Mouse (Mus musculus): ENCODE measurements around the gene Gm4498.
"Not testable (repeated sequence)": the region's sequence is repeated elsewhere in the genome, so short reads cannot be mapped to it uniquely, and the experiment has no call there.

Gene Gm4498

DNA sequence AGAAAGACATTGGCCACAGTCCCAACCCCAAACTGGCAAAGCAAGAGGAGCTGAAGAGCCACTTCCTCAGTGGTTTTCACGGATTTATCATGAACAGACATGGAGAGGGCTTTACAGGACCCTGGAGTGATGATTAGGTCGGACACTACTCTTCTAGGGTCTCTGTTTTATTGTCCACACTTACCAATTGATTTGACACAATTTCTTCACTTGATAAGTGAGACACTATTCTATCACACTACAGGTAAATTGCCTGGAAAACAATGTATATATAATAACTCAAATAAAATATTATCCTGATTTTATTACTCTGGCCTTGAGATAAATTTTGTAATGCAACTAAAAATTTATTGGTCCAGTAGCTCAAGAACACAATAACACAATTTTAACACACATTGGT, at the start of gene Gm4498:
TSS of gene Gm4498 (minus strand) at position 101 of the 400 bp plus-strand sequence.
- not testable (repeated sequence) for DNase-seq (ENCODE audit: low read depth)

DNA sequence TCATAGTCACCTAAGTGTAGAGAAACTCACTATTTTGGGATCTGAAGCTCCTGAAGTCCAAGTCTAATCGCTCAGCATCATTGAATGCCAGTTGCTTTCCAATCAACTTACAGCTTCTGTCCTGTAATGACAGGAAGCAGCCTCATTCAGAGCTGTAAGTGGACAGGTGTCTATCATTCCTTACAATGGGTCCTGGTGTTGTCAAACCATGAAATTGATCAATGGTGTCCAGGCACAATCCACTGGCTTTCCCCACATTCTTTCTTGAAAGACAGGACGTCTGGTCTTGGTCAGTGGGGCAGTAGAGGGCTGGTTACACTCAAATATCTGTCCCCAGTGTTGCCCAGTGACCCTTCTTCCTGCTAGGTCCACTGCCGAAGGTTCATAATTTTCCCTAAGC, 29.1 kb upstream of the Gm4498 start, which contains the start of gene Gm5890:
TSS of gene Gm5890 (minus strand) at position 101 of the 400 bp plus-strand sequence.
- not testable (repeated sequence) for DNase-seq (ENCODE audit: low read depth)

GRCm38 (mm10) chr7:20205507-20205906, 28.1 kb downstream of the Gm4498 start, which contains the start of gene Gm6164:
Gm6164 (minus strand) TSS chr7:20205607.
- not testable (repeated sequence) for DNase-seq (ENCODE audit: low read depth)

GRCm38 (mm10) chr7:20193410-20193809, 40.2 kb downstream of the Gm4498 start, which contains the start of gene Vmn1r95:
Vmn1r95 (plus strand) TSS chr7:20193710.
- not testable (repeated sequence) for DNase-seq (ENCODE audit: low read depth)

All from fibroblast of lung, adult 2 months (primary cell).